Mouse (Mus musculus) megakaryocyte, embryonic 14.5 days (primary cell): ENCODE results near the gene Nf1.

Source experiments
- FLI1 ChIP-seq: IDR thresholded peaks from 2 replicates; pipeline ENCODE4 v1.6.1; 2012; ENCODE audit warnings: low read length, inconsistent platforms, mixed read lengths
- GATA1 ChIP-seq: IDR thresholded peaks from 3 replicates; pipeline ENCODE4 v1.6.1; 2012; ENCODE audit warnings: mixed read lengths, low read length, inconsistent platforms, borderline replicate concordance

DNA sequence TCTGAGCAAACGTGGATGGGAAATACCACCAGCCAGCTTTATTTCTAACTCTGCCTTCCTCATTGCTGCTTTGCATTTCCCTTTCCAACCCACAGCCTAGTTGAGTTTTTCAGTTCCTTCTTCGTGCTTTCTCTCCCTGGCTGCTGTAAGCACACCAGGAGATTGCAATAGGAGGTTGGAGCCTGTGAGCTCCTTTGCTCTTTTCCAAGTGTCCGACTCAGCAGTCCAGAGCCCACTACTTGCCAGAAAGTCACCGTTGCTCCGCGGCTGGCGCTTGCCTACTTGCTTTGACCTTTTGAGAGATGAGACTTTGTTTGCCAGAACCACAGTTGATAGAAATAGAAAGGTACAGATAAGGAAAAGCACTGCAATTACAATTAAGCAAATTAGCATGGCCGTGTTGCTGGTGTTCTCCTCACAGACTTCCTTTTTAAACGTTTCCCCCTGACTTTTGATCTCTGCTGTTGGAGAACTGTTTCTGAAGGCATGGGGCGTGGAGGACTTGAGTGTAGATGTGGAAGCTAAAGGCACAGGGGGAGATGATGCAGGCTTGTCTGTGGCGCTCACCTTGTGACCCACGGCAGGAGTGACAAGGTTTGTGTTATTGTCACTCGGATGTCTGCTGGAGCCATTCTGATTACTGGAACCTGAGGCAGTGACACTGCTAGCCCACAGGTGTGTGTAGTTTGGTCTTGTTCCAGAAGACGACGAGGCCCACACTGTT, 187.7 kb downstream of the Nf1 start:
- TF ChIP-seq GATA1, result no peak
- no peak for TF ChIP-seq FLI1
